Mouse (Mus musculus) midbrain, embryonic 14.5 days (tissue): ENCODE data around the gene Nrip1. TPM values are rescaled to one million over a fixed set of nuclear protein-coding genes. Genes with fewer than 3 reads are reported as not detected.

Experiments used
- ATAC-seq: fragments of 200-750 bp; cut with Nextera tagmentation; 2 replicates; pipeline ENCODE4 v1.8.0; 2017; ENCODE audit warnings: moderate number of reproducible peaks, moderate library complexity; ENCODE audit not compliant: low FRiP score, low TSS enrichment
- DNase-seq: peaks from one replicate; pipeline ENCODE4 v3.0.0-alpha.2; 2015
- H3K27ac ChIP-seq: fragments of 300-500 bp; sonication (generic); replicated peaks from 2 replicates; pipeline ENCODE4 v1.5.1; 2014; ENCODE audit warnings: mild to moderate bottlenecking, low read depth, low read length, moderate library complexity
- H3K27me3 ChIP-seq: fragments of 300-500 bp; sonication (generic); 2 replicates; pipeline ENCODE4 v1.6.1; 2014; ENCODE audit warnings: low read length, control low read depth, mixed read lengths; ENCODE audit not compliant: control insufficient read depth, insufficient read depth
- H3K36me3 ChIP-seq: fragments of 300-500 bp; sonication (generic); 2 replicates; pipeline ENCODE4 v1.6.1; 2014; ENCODE audit warnings: low read length, control low read depth; ENCODE audit not compliant: control insufficient read depth, insufficient read depth
- H3K4me1 ChIP-seq: fragments of 300-500 bp; sonication (generic); 2 replicates; pipeline ENCODE4 v1.6.1; 2014; ENCODE audit warnings: mild to moderate bottlenecking, antibody characterized with exemption, low read length, control low read depth; ENCODE audit not compliant: control insufficient read depth, insufficient read depth
- H3K4me2 ChIP-seq: fragments of 300-500 bp; sonication (generic); 2 replicates; pipeline ENCODE4 v1.6.1; 2014; ENCODE audit warnings: mild to moderate bottlenecking, low read length, moderate library complexity
- H3K4me3 ChIP-seq: fragments of 300-500 bp; sonication (generic); replicated peaks from 2 replicates; pipeline ENCODE4 v1.5.1; 2014; ENCODE audit warnings: low read depth, low read length
- H3K9ac ChIP-seq: fragments of 300-500 bp; sonication (generic); replicated peaks from 2 replicates; pipeline ENCODE4 v1.6.1; 2014; ENCODE audit warnings: mild to moderate bottlenecking, low read length, moderate library complexity
- H3K9me3 ChIP-seq: fragments of 300-500 bp; sonication (generic); 2 replicates; pipeline ENCODE4 v1.6.1; 2016; ENCODE audit warnings: low read length, control low read depth, mixed read lengths; ENCODE audit not compliant: control insufficient read depth
- WGBS: fragments of 180-500 bp; shearing (Covaris S2); extraction: QIAGEN DNeasy Blood & Tissue Kit; methylation state at CpG from one replicate; pipeline ENCODE4 v1.1.7; 2014; 5-methylcytosine and 5-hydroxymethylcytosine counted together
- polyA plus RNA-seq: library from polyadenylated mRNA; unstranded; fragments of >200 nt; fragmentation: Nextera tagmentation; extraction: Ambion mirVana; gene quantifications from 2 replicates; pipeline ENCODE4 v1.2.1, GENCODE M21; 2014

The Nrip1 gene
- polyA plus RNA-seq, 1 experiment from 2014 or later, result 34.7 TPM

DNA sequence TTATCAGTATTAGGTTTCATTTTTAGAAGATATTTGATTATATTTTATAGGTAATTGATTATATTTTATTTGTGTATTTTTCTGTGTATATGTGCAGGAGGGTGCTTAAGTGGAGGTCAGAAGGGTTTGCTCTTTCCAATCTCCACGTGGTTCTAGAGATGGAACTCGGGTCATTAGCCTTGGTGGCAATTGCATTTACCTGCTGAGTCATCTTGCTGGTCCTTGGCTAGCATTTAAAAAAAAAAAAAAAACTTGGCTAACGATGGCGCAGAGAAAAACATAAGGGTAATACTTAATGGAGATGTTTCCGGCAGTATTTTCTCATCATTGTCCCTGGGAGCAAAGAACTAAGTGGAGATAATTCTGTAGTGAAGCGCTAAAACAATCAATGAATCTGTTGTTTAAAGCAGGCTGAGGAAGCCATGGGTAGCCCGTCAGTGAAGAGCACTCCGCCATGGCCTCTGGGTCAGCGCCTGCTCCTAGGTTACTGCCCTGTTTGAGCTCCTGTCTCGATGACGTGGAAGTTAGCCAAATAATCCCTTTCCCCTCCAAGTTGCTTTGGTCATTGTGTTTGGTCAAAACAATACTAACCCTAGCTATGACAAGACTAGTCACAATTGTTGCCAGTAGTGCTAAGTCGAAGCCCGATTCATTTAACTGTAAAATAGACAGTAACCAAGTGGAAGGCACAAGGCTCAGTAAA, 25.8 kb downstream of the Nrip1 start:
- H3K4me2 ChIP-seq, result no peak overlapping the region
- H3K9ac ChIP-seq, result no peak overlapping the region
- H3K36me3 ChIP-seq, result no peaks in the 10 kb centered on the region
- no peak overlapping the region for H3K27ac ChIP-seq
- H3K9me3 ChIP-seq, result peaks cover 10% of the 10 kb centered on the region; the same call in 1 of the 2 replicates
- no peak for ATAC-seq
- no peaks in the 10 kb centered on the region for H3K4me1 ChIP-seq
- no peak overlapping the region for H3K4me3 ChIP-seq
- no peaks in the 10 kb centered on the region for H3K27me3 ChIP-seq
- WGBS, result 78% methylated on average over 13 of the region's 13 CpGs
- no peak for DNase-seq

DNA sequence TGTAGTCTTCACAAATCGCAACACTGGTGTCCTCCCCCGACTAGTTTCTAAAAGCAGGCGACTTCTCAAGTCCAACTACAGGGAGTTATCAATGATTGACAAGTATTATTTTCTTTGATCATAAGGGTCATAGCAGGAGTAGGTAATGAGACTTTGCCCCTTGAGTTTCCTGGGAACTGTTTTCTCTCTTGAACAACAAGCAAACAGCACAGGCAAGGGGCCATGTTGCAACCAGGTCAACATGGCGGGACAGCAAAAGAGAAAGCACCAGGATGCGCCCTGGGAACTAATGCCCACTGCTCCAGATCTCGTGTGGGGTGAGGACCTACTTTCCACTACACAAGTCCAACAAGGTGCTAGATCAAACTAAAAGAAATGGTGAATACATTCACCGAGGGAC, 27.3 kb downstream of the Nrip1 start:
- no peak overlapping the region for H3K4me3 ChIP-seq
- H3K9ac ChIP-seq, result no peak overlapping the region
- H3K4me2 ChIP-seq, result no peak overlapping the region
- no peaks in the 10 kb centered on the region for H3K36me3 ChIP-seq
- H3K27me3 ChIP-seq, result no peaks in the 10 kb centered on the region
- no peaks in the 10 kb centered on the region for H3K4me1 ChIP-seq
- no peak overlapping the region for H3K27ac ChIP-seq
- peaks cover 10% of the 10 kb centered on the region; the same call in 1 of the 2 replicates for H3K9me3 ChIP-seq
- WGBS, result 98% methylated on average over 7 of the region's 7 CpGs
- DNase-seq (no peak), ATAC-seq (no peak)

DNA sequence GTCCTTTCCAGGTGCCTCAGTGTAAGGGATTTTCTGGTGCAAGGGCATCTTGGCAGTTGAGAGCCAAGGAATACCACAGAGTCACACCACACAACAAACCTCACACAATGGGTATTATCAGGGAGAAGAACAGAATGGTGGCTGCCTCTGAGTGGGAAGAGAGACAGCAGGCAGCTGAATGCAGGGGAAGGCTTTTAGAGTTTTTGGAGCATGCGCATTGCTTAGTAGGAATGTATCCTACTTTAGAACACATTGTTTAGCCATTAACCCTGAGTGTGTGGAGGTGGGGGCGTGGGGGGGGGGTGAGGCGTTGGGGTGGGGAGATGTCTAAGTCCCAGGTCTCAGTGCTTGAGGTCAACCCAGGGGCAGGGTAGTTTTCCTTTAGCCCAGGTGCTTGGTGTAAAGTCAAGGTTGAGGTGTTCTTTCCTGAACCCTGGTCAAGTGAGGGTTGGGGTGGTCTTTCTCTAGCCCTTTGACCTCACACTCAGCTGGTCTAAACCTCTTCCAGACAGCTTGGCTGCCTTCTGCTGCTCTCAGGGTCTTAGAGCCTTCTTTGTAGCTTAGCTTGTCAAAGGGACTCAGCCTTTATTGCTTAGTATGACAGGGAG, 28.8 kb downstream of the Nrip1 start:
- H3K4me3 ChIP-seq, result no peak overlapping the region
- WGBS, result 93% methylated on average over 3 of the region's 3 CpGs
- ATAC-seq (no peak), DNase-seq (no peak)
- no peak overlapping the region for H3K4me2 ChIP-seq
- H3K27ac ChIP-seq, result no peak overlapping the region
- no peaks in the 10 kb centered on the region for H3K4me1 ChIP-seq
- H3K27me3 ChIP-seq, result no peaks in the 10 kb centered on the region
- H3K9me3 ChIP-seq, result peaks cover 10% of the 10 kb centered on the region; the same call in 1 of the 2 replicates
- H3K9ac ChIP-seq, result no peak overlapping the region
- no peaks in the 10 kb centered on the region for H3K36me3 ChIP-seq

DNA sequence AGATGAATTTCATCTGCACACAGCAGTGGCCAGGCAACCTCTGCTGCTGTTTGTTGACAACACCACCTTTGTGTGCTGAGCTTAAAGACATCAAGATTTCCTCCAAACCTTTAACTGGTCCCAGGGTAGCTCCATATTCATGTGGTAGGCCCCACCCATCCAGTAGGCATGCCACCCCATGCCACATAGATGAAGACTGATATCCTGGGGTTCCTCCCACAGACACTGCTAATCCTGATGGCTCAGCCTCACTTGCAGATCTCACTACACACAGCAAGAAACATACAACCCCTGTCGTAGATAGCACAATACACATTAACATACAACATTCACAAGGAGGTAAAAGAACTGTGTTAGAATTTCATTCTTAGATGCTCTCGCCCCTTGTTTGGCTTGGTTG, 29.6 kb downstream of the Nrip1 start:
- DNase-seq (no peak), ATAC-seq (no peak)
- Histone ChIP-seq H3K36me3 (no peaks in the 10 kb centered on the region), H3K27me3 (no peaks in the 10 kb centered on the region), H3K4me1 (no peaks in the 10 kb centered on the region), H3K9ac (no peak overlapping the region), H3K9me3 (peaks cover 10% of the 10 kb centered on the region; the same call in 1 of the 2 replicates), H3K4me2 (no peak overlapping the region), H3K27ac (no peak overlapping the region), H3K4me3 (no peak overlapping the region)
- whole genome bisulfite sequencing, result 96% methylated on average over 2 of the region's 2 CpGs

DNA sequence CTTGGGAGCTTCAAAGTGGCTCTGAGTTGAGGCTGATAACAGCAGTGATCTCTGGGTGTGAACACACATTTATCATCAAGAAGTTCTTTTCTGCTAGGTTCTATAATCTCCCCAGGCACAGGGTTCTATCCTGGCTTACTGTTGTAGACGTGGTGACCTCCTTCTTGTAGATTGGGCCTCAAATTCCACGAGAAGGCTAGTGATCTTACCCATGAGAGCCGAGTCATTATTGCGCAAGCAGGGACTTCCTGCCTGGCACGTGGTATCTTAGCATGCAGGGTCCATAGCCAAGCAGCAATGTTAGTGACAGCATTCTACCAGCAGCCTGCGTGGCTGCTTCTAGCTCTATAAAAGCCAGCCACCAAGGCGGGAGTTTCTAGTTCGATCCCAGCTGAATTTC, 32.0 kb downstream of the Nrip1 start:
- H3K9ac ChIP-seq, result no peak overlapping the region
- no peak overlapping the region for H3K4me2 ChIP-seq
- no peaks in the 10 kb centered on the region for H3K4me1 ChIP-seq
- no peak overlapping the region for H3K4me3 ChIP-seq
- ATAC-seq (no peak), DNase-seq (no peak)
- 0 out of 2 replicates have a peak, but pooled peaks cover 3% of the 10 kb centered on the region for H3K36me3 ChIP-seq
- H3K9me3 ChIP-seq, result peaks cover 10% of the 10 kb centered on the region; the same call in 1 of the 2 replicates
- H3K27ac ChIP-seq, result no peak overlapping the region
- no peaks in the 10 kb centered on the region for H3K27me3 ChIP-seq
- WGBS, result 93% methylated on average over 8 of the region's 8 CpGs

DNA sequence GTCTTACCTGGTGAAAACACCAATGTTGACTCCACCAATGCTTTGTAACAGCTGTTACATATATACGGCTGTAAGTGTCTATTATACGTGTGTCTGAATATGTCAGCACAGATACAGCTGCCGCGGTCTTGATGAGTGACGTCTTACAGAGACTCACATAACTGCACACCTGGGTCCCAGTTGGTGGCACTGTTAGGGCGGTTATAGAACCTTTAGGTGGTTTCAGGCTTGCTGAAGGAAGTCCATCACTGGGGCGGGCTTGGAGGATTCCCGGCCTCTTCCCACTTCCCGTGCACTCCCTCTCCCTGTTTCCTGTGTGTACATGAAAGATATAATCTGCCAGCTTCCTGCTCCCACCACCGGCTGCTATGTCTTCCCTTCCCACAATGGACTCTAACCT, 34.4 kb downstream of the Nrip1 start:
- Histone ChIP-seq H3K27ac (no peak overlapping the region), H3K9me3 (peaks cover 6% of the 10 kb centered on the region; the same call in 1 of the 2 replicates), H3K27me3 (no peaks in the 10 kb centered on the region), H3K4me2 (no peak overlapping the region), H3K36me3 (0 out of 2 replicates have a peak, but pooled peaks cover 3% of the 10 kb centered on the region), H3K4me3 (no peak overlapping the region), H3K4me1 (no peaks in the 10 kb centered on the region), H3K9ac (no peak overlapping the region)
- WGBS, result 94% methylated on average over 10 of the region's 10 CpGs
- ATAC-seq, result no peak
- DNase-seq, result no peak

DNA sequence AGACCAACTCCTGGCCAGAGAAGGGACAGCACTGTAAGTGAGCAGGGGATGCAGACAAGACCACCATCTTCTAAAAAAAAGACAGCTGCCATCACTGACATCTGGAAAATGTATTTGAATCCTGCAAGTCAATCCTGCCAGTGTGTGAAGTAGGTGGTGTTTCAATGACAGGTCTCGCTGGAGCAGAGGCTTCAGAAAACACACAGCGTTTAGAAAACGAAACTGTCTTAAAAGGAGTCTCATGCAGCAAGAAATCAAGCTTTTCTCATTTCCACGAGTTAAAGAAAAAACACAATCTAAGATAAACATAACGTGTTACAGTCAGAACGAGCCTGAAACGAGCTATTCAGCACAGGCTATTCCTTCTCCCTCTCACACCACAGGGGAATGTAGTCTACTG, 36.3 kb downstream of the Nrip1 start:
- 0 out of 2 replicates have a peak, but pooled peaks cover 3% of the 10 kb centered on the region for H3K36me3 ChIP-seq
- ATAC-seq (no peak), DNase-seq (no peak)
- H3K27ac ChIP-seq, result no peak overlapping the region
- H3K4me1 ChIP-seq, result no peaks in the 10 kb centered on the region
- no peak overlapping the region for H3K9ac ChIP-seq
- WGBS, result 93% methylated on average over 7 of the region's 7 CpGs
- no peak overlapping the region for H3K4me2 ChIP-seq
- H3K9me3 ChIP-seq, result no peaks in the 10 kb centered on the region
- H3K27me3 ChIP-seq, result no peaks in the 10 kb centered on the region
- no peak overlapping the region for H3K4me3 ChIP-seq

DNA sequence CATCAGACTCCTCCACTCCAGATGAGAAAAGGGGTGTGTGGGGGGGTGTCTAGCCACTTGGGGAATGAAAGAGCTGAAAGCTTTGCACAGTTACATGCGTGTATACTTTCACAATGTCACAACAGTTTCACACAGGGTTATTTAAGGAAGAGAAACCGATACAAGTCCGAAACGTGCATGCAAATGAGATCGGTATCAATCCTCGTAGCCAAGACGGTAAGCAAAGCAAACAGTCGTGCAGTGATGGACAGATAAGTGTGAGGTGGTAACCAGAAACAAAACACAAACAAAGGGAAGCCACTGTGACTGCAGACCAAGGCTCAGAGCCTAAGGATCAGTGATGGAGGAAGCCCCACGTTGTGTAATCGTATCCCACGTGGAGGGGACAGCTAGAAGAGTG, 36.7 kb downstream of the Nrip1 start:
- H3K27me3 ChIP-seq, result no peaks in the 10 kb centered on the region
- H3K9ac ChIP-seq, result no peak overlapping the region
- no peak overlapping the region for H3K27ac ChIP-seq
- H3K9me3 ChIP-seq, result no peaks in the 10 kb centered on the region
- no peak overlapping the region for H3K4me3 ChIP-seq
- 0 out of 2 replicates have a peak, but pooled peaks cover 3% of the 10 kb centered on the region for H3K36me3 ChIP-seq
- H3K4me1 ChIP-seq, result no peaks in the 10 kb centered on the region
- WGBS, result 96% methylated on average over 11 of the region's 11 CpGs
- DNase-seq (no peak), ATAC-seq (no peak)
- no peak overlapping the region for H3K4me2 ChIP-seq

DNA sequence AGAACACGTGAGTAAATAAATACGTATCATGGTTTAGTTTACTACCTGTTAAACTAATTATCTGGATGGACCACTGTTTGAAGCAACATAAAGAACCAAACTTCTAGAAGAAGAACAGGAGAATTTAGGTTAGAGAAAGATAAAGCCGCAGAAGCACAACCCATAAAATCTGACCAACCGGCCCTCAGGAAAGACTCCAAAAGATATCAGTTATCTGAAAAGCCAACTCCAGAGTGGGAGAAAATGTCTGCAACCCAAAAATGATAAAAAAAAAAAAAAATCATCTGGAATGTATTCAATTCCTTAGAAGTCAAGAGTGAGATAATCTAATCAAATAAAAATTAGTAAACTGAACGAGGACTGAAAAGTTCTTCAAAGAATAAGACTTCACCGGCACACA, 37.7 kb downstream of the Nrip1 start:
- H3K9me3 ChIP-seq, result no peaks in the 10 kb centered on the region
- no peak overlapping the region for H3K27ac ChIP-seq
- 97% methylated on average over 6 of the region's 6 CpGs for WGBS
- DNase-seq (no peak), ATAC-seq (no peak)
- no peak overlapping the region for H3K9ac ChIP-seq
- H3K4me3 ChIP-seq, result no peak overlapping the region
- no peaks in the 10 kb centered on the region for H3K4me1 ChIP-seq
- 0 out of 2 replicates have a peak, but pooled peaks cover 3% of the 10 kb centered on the region for H3K36me3 ChIP-seq
- no peak overlapping the region for H3K4me2 ChIP-seq
- H3K27me3 ChIP-seq, result no peaks in the 10 kb centered on the region
